Mouse (Mus musculus) liver, adult 2 months (tissue): ENCODE measurements at regions not wholly inside any gene's neighbourhood (a gene's known extent, or its start where the extent isn't known, plus 50 kb on each side); places are given as distances from the start of the nearest gene placed in this dataset.

Source experiments
- CTCF ChIP-seq: fragments of 200-500 bp; IDR thresholded peaks from 2 replicates; pipeline ENCODE4 v1.5.1; 2011; ENCODE audit warnings: low read depth, low read length, control low read depth
- POLR2A ChIP-seq: fragments of 200-500 bp; IDR thresholded peaks from 2 replicates; pipeline ENCODE4 v1.6.1; 2011; ENCODE audit warnings: low read length, control low read depth; ENCODE audit not compliant: insufficient read depth; ENCODE audit errors: extremely low read depth

DNA sequence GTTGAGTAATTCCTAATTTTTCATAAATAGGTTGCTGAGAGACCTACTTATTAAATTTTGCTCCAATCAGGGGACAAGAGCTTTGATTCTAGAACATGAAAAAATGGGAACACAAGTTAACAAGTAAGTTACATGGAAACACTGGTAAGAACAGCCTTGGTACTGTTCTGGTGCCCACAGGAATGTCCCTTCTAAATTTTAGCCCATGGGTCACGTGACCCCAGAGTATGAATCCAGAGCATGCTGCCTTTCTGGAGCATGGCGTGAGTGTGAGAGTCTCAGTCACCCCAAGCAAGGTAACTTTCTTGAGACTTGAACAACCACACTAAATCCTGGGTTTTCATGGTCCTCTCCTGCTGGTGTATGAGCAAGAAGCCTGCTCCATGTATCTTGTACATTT lies 263.7 kb upstream of the Actbl2 start:
- TF ChIP-seq POLR2A (no peak), CTCF (no peak)
